Mouse (Mus musculus): ENCODE measurements around the gene Unkl. TPM values are rescaled to one million over a fixed set of nuclear protein-coding genes. Genes with fewer than 3 reads are reported as not detected.

Gene Unkl
- polyA plus RNA-seq, 1 experiment from 2014 or later: 9.2 TPM

DNA sequence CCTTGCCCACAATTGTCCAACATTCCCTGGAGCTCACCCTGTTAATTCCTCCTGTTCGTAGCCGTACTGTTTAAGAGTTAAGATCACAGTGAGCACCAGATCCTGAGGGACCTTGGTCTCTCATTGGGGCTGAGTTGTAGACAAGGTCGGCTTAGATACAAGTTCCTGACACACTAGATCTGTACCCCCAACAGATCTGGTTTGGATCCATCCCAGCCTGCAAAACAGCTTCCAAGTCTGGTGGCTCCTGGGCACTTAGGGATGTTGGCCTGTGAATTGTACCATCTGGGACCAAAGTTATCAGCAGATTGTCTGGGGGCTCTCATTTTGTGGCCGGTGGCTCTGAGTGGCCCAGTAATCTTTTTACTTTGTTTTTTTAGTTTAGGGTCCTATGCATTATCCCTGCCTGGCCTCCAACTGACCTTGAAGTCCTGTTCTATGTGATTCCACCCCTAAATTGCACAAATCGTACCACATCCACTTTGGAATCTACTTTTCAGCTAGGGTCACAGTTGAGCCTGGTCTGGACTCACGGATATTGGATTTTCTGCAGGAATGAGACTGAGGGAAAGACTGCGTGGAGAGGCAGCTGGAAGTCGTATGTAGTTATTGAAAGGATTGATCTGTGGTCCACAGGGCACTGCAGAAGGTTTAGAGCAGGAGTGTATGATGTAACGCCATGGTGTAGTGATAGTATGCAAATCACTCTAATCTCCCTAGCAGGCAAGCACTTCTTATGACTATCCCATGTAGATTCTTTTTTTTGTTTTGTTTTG, 86.6 kb downstream of the Unkl start, which contains the start of gene Ube2i:
Gene Ube2i (minus strand): TSS at position 52 of the 776 bp plus-strand sequence.
- WGBS: 80% methylated on average over 9 of the region's 9 CpGs
- ATAC-seq (ENCODE audit: low FRiP score, low TSS enrichment) (no peak), DNase-seq (no peak)

GRCm38 (mm10) chr17:25275833-25276232, 87.6 kb downstream of the Unkl start:
- no peak overlapping the region for H3K9ac ChIP-seq (replicated peaks; ENCODE audit: low read length)
- no peak overlapping the region for H3K27ac ChIP-seq (replicated peaks; ENCODE audit: low read depth, low read length)
- H3K4me1 ChIP-seq (ENCODE audit: control insufficient read depth, insufficient read depth, low read length): peaks cover 18% of the 10 kb centered on the region
- ATAC-seq (ENCODE audit: low FRiP score, low TSS enrichment) (no peak), DNase-seq (no peak)
- WGBS: 95% methylated on average over 3 of the region's 3 CpGs
- H3K4me2 ChIP-seq (ENCODE audit: low read length): no peak overlapping the region
- H3K27me3 ChIP-seq (ENCODE audit: control insufficient read depth, insufficient read depth, low read length): no peaks in the 10 kb centered on the region
- H3K9me3 ChIP-seq (ENCODE audit: control insufficient read depth, low read length): no peaks in the 10 kb centered on the region
- H3K36me3 ChIP-seq (ENCODE audit: control insufficient read depth, insufficient read depth, low read length): no peaks in the 10 kb centered on the region
- no peak overlapping the region for H3K4me3 ChIP-seq (replicated peaks; ENCODE audit: low read depth, low read length)

More for the DNA sequence above, 86.6 kb downstream of the Unkl start, which contains the start of gene Ube2i:
- H3K4me2 ChIP-seq (ENCODE audit: low read length): peak within 1 kb of the TSS; percentile 99
- H3K27ac ChIP-seq (replicated peaks; ENCODE audit: low read depth, low read length): peak within 1 kb of the TSS; percentile 97
- H3K27me3 ChIP-seq (ENCODE audit: control insufficient read depth, insufficient read depth, low read length): no peaks in the 10 kb centered on the region
- peak within 1 kb of the TSS; percentile 71 for H3K4me3 ChIP-seq (replicated peaks; ENCODE audit: low read depth, low read length)
- peaks cover 21% of the 10 kb centered on the region for H3K4me1 ChIP-seq (ENCODE audit: control insufficient read depth, insufficient read depth, low read length)
- no peaks in the 10 kb centered on the region for H3K9me3 ChIP-seq (ENCODE audit: control insufficient read depth, low read length)
- peaks cover 1% of the 10 kb centered on the region; the same call in 1 of the 2 replicates for H3K36me3 ChIP-seq (ENCODE audit: control insufficient read depth, insufficient read depth, low read length)
- peak within 1 kb of the TSS; percentile 98 for H3K9ac ChIP-seq (replicated peaks; ENCODE audit: low read length)

DNA sequence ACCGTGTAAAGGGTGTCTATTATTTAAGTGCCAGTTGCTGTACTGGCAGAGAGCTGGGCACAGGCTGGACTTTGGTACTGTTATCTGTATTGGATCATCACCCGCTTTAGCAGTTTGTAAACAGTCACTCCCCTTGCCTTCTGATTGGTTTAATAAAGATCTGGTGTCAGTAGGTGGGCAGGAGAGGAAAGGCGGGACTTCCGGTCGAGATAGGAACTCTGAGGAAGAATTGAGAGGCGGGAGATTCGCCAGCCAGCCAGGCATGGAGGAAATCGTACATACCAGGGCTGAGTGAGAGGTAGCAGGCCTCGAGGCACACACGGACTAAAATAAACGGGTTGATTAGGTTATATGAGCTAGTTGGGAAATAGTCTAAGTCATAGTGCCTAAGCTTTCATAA, 93.9 kb downstream of the Unkl start:
- DNase-seq: peak; percentile 32
- no peak overlapping the region for H3K4me2 ChIP-seq (ENCODE audit: low read length)
- WGBS: 45% methylated on average over 11 of the region's 11 CpGs

More for the DNA sequence above, 93.9 kb downstream of the Unkl start:
- Histone ChIP-seq H3K4me3 (replicated peaks; ENCODE audit: low read depth, low read length) (no peak overlapping the region), H3K9me3 (ENCODE audit: control insufficient read depth, low read length) (no peaks in the 10 kb centered on the region), H3K4me1 (ENCODE audit: control insufficient read depth, insufficient read depth, low read length) (no peaks in the 10 kb centered on the region), H3K27ac (replicated peaks; ENCODE audit: low read depth, low read length) (no peak overlapping the region), H3K36me3 (ENCODE audit: control insufficient read depth, insufficient read depth, low read length) (no peaks in the 10 kb centered on the region), H3K9ac (replicated peaks; ENCODE audit: low read length) (no peak overlapping the region), H3K27me3 (ENCODE audit: control insufficient read depth, insufficient read depth, low read length) (no peaks in the 10 kb centered on the region)
- ATAC-seq (ENCODE audit: low FRiP score, low TSS enrichment): no peak

Small RNA genes lying within 50 kb of the gene (microRNA-seq; reads per million reads assigned to microRNA genes)
- gene Mir3547: 5.4 reads per million, percentile 28 among the genes with 10 or more reads in this experiment

Other genes starting within 250 kb of the Unkl start
- gene Jpt2, start 227.7 kb upstream of the Unkl start, polyA plus RNA-seq (2014; fragmentation: Nextera tagmentation; extraction: Ambion mirVana): 66.9 and 71.0 TPM in 2 replicates
- 6.7 and 9.2 TPM in 2 replicates for gene Cramp1l, start 172.6 kb upstream of the Unkl start, polyA plus RNA-seq (2014; fragmentation: Nextera tagmentation; extraction: Ambion mirVana)
- gene Ift140, start 172.3 kb upstream of the Unkl start, polyA plus RNA-seq (2014; fragmentation: Nextera tagmentation; extraction: Ambion mirVana): 16.6 and 17.3 TPM in 2 replicates
- 6.5 and 10.8 TPM in 2 replicates for gene Tmem204, start 104.8 kb upstream of the Unkl start, polyA plus RNA-seq (2014; fragmentation: Nextera tagmentation; extraction: Ambion mirVana)
- 34.1 and 34.4 TPM in 2 replicates for gene Telo2, start 72.4 kb upstream of the Unkl start, polyA plus RNA-seq (2014; fragmentation: Nextera tagmentation; extraction: Ambion mirVana)
- not detected in 2 replicates for gene Ptx4, start 67.6 kb upstream of the Unkl start, polyA plus RNA-seq (2014; fragmentation: Nextera tagmentation; extraction: Ambion mirVana)
- gene Clcn7, start 55.0 kb upstream of the Unkl start, polyA plus RNA-seq (2014; fragmentation: Nextera tagmentation; extraction: Ambion mirVana): 26.3 and 29.9 TPM in 2 replicates
- not detected in 2 replicates for gene Ccdc154, start 25.9 kb upstream of the Unkl start, polyA plus RNA-seq (2014; fragmentation: Nextera tagmentation; extraction: Ambion mirVana)
- gene Gm38655, start 12.9 kb upstream of the Unkl start, polyA plus RNA-seq (2014; fragmentation: Nextera tagmentation; extraction: Ambion mirVana): not detected in 2 replicates
- 33.6 and 34.3 TPM in 2 replicates for gene BC003965, start 3.8 kb upstream of the Unkl start, polyA plus RNA-seq (2014; fragmentation: Nextera tagmentation; extraction: Ambion mirVana)
- 79.0 and 83.9 TPM in 2 replicates for gene Gnptg, start 51.7 kb downstream of the Unkl start, polyA plus RNA-seq (2014; fragmentation: Nextera tagmentation; extraction: Ambion mirVana)
- gene Tsr3, start 51.8 kb downstream of the Unkl start, polyA plus RNA-seq (2014; fragmentation: Nextera tagmentation; extraction: Ambion mirVana): 52.1 and 56.9 TPM in 2 replicates
- 11.6 and 17.7 TPM in 2 replicates for gene Baiap3, start 68.0 kb downstream of the Unkl start, polyA plus RNA-seq (2014; fragmentation: Nextera tagmentation; extraction: Ambion mirVana)
- gene Ube2i, start 86.2 kb downstream of the Unkl start, polyA plus RNA-seq (2014; fragmentation: Nextera tagmentation; extraction: Ambion mirVana): 505 and 564 TPM in 2 replicates
- gene Prss34, start 110.0 kb downstream of the Unkl start, polyA plus RNA-seq (2014; fragmentation: Nextera tagmentation; extraction: Ambion mirVana): not detected in 2 replicates
- not detected in 2 replicates for gene Prss28, start 120.2 kb downstream of the Unkl start, polyA plus RNA-seq (2014; fragmentation: Nextera tagmentation; extraction: Ambion mirVana)
- not detected in 2 replicates for gene Prss29, start 130.3 kb downstream of the Unkl start, polyA plus RNA-seq (2014; fragmentation: Nextera tagmentation; extraction: Ambion mirVana)
- gene Tpsab1, start 157.2 kb downstream of the Unkl start, polyA plus RNA-seq (2014; fragmentation: Nextera tagmentation; extraction: Ambion mirVana): not detected in 2 replicates
- gene Tpsb2, start 177.9 kb downstream of the Unkl start, polyA plus RNA-seq (2014; fragmentation: Nextera tagmentation; extraction: Ambion mirVana): 0.20 TPM in 1 of 2 replicates, not detected in the other
- 0.61 and 1.2 TPM in 2 replicates for gene Tpsg1, start 180.9 kb downstream of the Unkl start, polyA plus RNA-seq (2014; fragmentation: Nextera tagmentation; extraction: Ambion mirVana)
- gene Cacna1h, start 245.4 kb downstream of the Unkl start, polyA plus RNA-seq (2014; fragmentation: Nextera tagmentation; extraction: Ambion mirVana): 11.3 and 15.0 TPM in 2 replicates